Mouse (Mus musculus) naive thymus-derived CD4-positive, alpha-beta T cell, adult 2 months (primary cell): Measurements from ENCODE around the gene Fbxw24.
"Not testable (repeated sequence)": the region's sequence is repeated elsewhere in the genome, so short reads cannot be mapped to it uniquely, and the experiment has no call there.

Source experiments
- DNase-seq: peaks from one replicate; pipeline ENCODE4 v3.0.0-alpha.2; 2011; ENCODE audit warnings: low read depth

Fbxw24 gene

GRCm38 (mm10) chr9:109625957-109626356 lies at the start of gene Fbxw24:
TSS of gene Fbxw24 (minus strand) at chr9:109626057.
- DNase-seq: not testable (repeated sequence)

- DNase-seq: not testable (repeated sequence)
These were observed 38.7 kb upstream of the Fbxw24 start, which contains the start of gene Fbxw25 for GRCm38 (mm10) chr9:109664552-109664951. TSS of gene Fbxw25 (minus strand) at chr9:109664652.

- DNase-seq: not testable (repeated sequence)
These were observed 19.0 kb downstream of the Fbxw24 start for GRCm38 (mm10) chr9:109606837-109607236.

DNA sequence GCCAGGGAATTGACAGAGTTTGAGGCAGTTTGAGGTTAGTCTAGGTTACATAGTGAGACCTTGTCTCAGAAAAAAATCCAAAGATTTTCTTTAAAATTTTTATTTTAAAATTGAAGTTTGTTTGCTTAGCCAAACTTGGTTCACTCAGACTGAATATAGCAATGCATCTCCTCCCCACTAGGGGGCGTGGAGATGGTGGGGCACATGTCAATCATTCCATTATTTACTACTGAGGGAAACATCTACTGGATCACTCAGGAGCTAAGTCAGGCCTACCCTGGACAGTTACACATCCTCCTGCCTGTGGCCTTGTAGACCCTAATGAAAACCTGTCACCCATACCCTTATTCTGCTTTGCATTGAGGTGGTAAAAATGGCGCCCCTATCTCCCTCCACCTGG lies 23.7 kb downstream of the Fbxw24 start:
- not testable (repeated sequence) for DNase-seq

DNA sequence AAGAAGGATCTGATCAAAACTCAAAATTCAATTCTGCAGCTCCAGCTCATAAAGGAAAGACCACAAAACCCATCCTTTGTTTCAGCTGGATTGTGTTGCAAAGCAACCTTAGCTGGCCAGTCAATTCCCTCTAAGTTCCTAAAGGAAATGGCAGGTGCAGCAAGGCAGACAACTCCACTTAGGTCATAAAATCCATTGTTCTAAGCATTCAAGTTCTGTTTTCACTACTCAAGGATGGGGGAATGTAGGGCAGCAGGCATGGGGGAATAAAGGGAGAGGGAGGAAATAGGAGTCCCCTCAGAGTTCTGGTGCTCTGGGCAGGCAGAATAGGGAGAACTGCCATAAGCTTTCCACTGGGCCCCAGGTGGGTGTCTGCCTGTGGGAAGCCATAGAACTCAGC lies 28.6 kb downstream of the Fbxw24 start:
- no peak for DNase-seq

- DNase-seq: no peak
These were observed 31.0 kb downstream of the Fbxw24 start for GRCm38 (mm10) chr9:109594866-109595265.

GRCm38 (mm10) chr9:109568162-109568561 lies 57.7 kb downstream of the Fbxw24 start, which contains the start of gene Fbxw15:
TSS of gene Fbxw15 (minus strand) at chr9:109568262.
- not testable (repeated sequence) for DNase-seq

- no peak for DNase-seq
These were observed 60.3 kb downstream of the Fbxw24 start for GRCm38 (mm10) chr9:109565546-109565945.

DNA sequence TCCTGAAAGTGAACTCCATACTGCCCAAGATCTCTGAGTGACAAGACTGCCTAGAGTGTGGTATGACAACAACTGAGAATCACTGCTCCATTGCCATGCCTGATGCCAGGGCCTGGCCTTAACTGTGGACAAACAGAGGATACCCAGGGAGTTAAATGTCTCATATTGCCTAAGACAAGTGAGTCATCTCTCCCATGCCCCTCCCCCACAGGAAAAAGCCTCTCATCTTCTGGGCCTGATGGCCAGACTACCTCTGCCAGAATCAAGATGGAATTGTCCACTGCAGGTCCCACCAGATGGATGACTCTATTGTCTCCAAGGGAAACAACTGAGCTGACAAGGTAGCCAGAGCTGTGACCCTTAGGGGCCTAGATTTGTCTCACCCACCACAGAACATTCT lies 63.8 kb downstream of the Fbxw24 start:
- not testable (repeated sequence) for DNase-seq

GRCm38 (mm10) chr9:109552483-109552882 lies 73.4 kb downstream of the Fbxw24 start:
- DNase-seq: no peak
